Mouse (Mus musculus) layer of hippocampus, adult 8-10 months (tissue): ENCODE data around the gene Rnaset2b. TPM values are rescaled to one million over a fixed set of nuclear protein-coding genes. Genes with fewer than 3 reads are reported as not detected.
"Not testable (repeated sequence)": the region's sequence is repeated elsewhere in the genome, so short reads cannot be mapped to it uniquely, and the experiment has no call there.

Experiments used
- DNase-seq, 2 experiments: peaks; one replicate each; pipeline ENCODE4 v3.0.0; 2022; ENCODE audit warnings: low spot score in 2 of 2
- total RNA-seq, 4 experiments: library from RNA; stranded (reverse); gene quantifications; 2 replicates each; pipeline ENCODE4 v1.2.4; 2022

Gene Rnaset2b
- 100 to 1,000 TPM in 1 of 4 experiments, 10 to 100 TPM in 3; 53.8 to 111 (median 72.2) TPM for total RNA-seq

- not testable (repeated sequence) for DNase-seq
Measured at GRCm38 (mm10) chr17:6970334-6970733, at the start of gene Rnaset2b. Rnaset2b (plus strand) TSS chr17:6970634.

- not testable (repeated sequence) for DNase-seq
Measured at GRCm38 (mm10) chr17:6931625-6932024, 38.8 kb upstream of the Rnaset2b start.

GRCm38 (mm10) chr17:6942560-6942959, 27.9 kb upstream of the Rnaset2b start:
- not testable (repeated sequence) for DNase-seq

- not testable (repeated sequence) for DNase-seq
Measured at GRCm38 (mm10) chr17:6947637-6947983, 22.8 kb upstream of the Rnaset2b start.

- DNase-seq = peak; percentile 75 to 83
Measured at GRCm38 (mm10) chr17:6947984-6948768, 22.3 kb upstream of the Rnaset2b start, which contains the start of gene Rsph3b. Rsph3b (minus strand) TSS chr17:6948682.

GRCm38 (mm10) chr17:6948769-6949228, 21.6 kb upstream of the Rnaset2b start:
- DNase-seq = not testable (repeated sequence)

GRCm38 (mm10) chr17:6958881-6959280, 11.6 kb upstream of the Rnaset2b start:
- DNase-seq = not testable (repeated sequence)

- DNase-seq = not testable (repeated sequence)
Measured at GRCm38 (mm10) chr17:6959543-6960259, 10.7 kb upstream of the Rnaset2b start.

GRCm38 (mm10) chr17:6960349-6960748, 10.1 kb upstream of the Rnaset2b start:
- DNase-seq = not testable (repeated sequence)

- DNase-seq = peak in 1 of 2 experiments; percentile 35
Measured at GRCm38 (mm10) chr17:6960776-6961175, 9.7 kb upstream of the Rnaset2b start, which contains the start of gene Tagap1. Tagap1 (minus strand) TSS chr17:6961156.

- DNase-seq = peak in 1 of 2 experiments; percentile 43
Measured at GRCm38 (mm10) chr17:6961181-6962000, 9.0 kb upstream of the Rnaset2b start.

GRCm38 (mm10) chr17:6962339-6962738, 8.1 kb upstream of the Rnaset2b start:
- DNase-seq = not testable (repeated sequence)

GRCm38 (mm10) chr17:6962936-6963335, 7.5 kb upstream of the Rnaset2b start:
- DNase-seq = not testable (repeated sequence)

- DNase-seq = peak in 1 of 2 experiments; percentile 25
Measured at GRCm38 (mm10) chr17:6965364-6965763, 5.1 kb upstream of the Rnaset2b start.

GRCm38 (mm10) chr17:6967673-6968072, 2.8 kb upstream of the Rnaset2b start:
- not testable (repeated sequence) for DNase-seq

- not testable (repeated sequence) for DNase-seq
Measured at GRCm38 (mm10) chr17:6971238-6971637, 804 bp downstream of the Rnaset2b start.

- not testable (repeated sequence) for DNase-seq
Measured at GRCm38 (mm10) chr17:6972836-6973396, 2.5 kb downstream of the Rnaset2b start.

GRCm38 (mm10) chr17:6974985-6975384, 4.6 kb downstream of the Rnaset2b start:
- not testable (repeated sequence) for DNase-seq

- peak; percentile 57 to 67 for DNase-seq
Measured at GRCm38 (mm10) chr17:6978287-6979248, 8.1 kb downstream of the Rnaset2b start, which contains the start of gene Gm49721. Gm49721 (plus strand) TSS chr17:6978904.
